Mouse (Mus musculus) heart, postnatal 36 days (tissue): ENCODE data around the gene Brf1. TPM values are rescaled to one million over a fixed set of nuclear protein-coding genes. Genes with fewer than 3 reads are reported as not detected.

Source experiments
- DNase-seq, 2 experiments: peaks; one replicate each; pipeline ENCODE4 v3.0.0; 2021 to 2022
- intact Hi-C: fragments of 180-260 bp; cut with DNase I; formaldehyde crosslinking; loops from one replicate; pipeline ENCODE4 v1.15.1; 2025
- microRNA-seq, 2 experiments: library from miRNA; unstranded; fragments of <30 nt; microRNA quantifications; one replicate each; pipeline ENCODE4 v1.2.0; 2021; ENCODE audit warnings: borderline number of aligned reads in 2 of 2
- total RNA-seq, 2 experiments: library from RNA; stranded (reverse); gene quantifications; 2 replicates each; pipeline ENCODE4 v1.2.3; 2021

Gene Brf1
- total RNA-seq, 2 experiments from 2014 or later: 24.5 to 25.3 TPM

DNA sequence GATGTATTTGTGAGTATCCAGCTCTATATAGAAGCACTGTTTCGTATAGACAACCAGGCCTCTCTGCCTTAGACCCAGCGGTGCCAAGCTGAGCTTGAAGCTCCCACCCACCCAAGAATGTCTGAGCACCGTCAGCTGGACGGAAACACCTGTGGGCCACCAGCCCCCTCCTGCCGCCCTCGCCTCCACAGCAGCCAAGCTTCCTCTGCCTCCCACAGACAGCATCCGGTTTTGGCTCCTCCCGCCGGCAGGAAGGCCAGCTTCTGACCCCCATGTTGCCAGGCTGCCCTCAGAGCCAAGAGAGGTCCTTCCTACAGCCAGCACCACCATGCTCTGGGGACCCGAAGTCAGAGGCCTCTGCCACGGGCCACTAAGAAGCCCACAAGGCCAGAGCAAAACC, 86.0 kb downstream of the Brf1 start:
- DNase-seq: peak; percentile 35 to 44
- intact Hi-C loops: no loop called here

DNA sequence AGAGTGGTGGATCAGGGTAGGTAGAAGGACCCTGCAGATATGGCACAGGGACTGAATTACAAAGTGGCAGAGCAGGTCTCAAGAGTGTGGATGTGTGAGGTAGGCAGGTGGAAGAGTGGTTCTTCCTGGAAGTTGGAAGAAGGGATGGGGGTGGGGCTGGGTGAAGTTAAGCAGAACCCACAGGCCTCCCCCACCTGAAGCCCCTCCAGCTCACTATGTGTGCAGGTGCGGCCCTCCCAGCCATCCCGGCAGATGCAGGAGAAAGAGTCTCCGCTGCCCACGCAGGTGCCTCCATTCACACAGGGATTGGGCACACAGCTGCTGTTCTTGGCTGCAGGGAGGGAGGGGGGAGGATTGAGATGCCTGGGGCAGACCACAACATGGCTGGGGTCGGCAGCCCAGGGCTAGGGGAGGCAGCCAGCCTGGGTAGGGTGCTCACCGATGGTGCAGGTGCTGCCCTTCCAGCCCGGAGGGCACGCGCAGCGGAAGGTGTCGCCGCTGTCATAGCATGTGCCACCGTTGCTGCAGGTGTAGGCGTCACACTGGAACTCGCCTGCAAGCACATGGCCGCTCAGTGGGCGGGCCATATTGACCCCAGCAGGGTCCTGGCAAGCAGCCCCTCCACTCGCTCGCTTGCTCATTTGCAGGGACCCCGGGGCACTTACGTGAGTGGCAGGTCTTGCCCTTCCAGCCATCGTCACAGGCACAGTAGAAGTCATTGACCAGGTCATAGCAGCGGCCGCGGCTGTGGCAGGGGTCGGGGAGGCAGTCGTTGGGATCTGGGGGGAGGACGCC, 87.4 kb downstream of the Brf1 start:
- intact Hi-C loops: no loop called here

DNA sequence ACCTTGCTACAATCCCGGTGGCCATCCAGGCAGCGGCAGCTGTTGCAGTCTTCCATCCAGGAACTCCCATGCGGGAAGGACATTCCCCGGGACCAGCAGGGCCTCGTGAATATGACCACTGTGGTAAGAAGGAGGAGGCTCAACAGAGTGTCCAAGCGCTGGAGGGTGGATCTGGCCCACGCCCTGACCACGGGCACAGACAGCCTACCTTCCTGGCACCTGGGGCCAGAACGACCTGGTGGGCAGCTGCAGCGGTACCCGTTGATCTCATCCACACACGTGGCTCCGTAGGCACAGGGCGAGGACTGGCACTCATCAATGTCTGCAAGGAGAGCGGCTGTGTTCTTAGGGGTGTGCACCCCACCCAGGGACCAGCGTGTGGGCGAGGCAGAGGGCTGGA, 88.8 kb downstream of the Brf1 start:
- intact Hi-C loops: no loop called here
- DNase-seq: no peak

More for the DNA sequence above, 87.4 kb downstream of the Brf1 start:
- no peak for DNase-seq

Small RNA genes within 50 kb of the gene (microRNA-seq; reads per million reads assigned to microRNA genes)
- 0 to 0.67 reads per million in 2 experiments for gene Mir6941

Other genes starting within 250 kb of the Brf1 start
- 1 to 10 TPM; 6.1 to 8.9 TPM for gene Pld4, start 240.0 kb downstream of the Brf1 start, total RNA-seq
- gene Ahnak2, start 198.0 kb downstream of the Brf1 start, total RNA-seq: 10 to 100 TPM; 14.1 to 20.2 TPM
- 1 to 10 TPM; 1.6 to 2.9 TPM for gene Clba1, start 191.8 kb downstream of the Brf1 start, total RNA-seq
- gene Cdca4, start 171.3 kb downstream of the Brf1 start, total RNA-seq: 1 to 10 TPM; 6.1 to 6.6 TPM
- gene Gpr132, start 132.5 kb downstream of the Brf1 start, total RNA-seq: under 1 TPM; 0.19 TPM
- gene Jag2, start 70.9 kb downstream of the Brf1 start, total RNA-seq: 10 to 100 TPM; 24.4 to 28.4 TPM
- 10 to 100 TPM in 1 of 2 experiments, 1 to 10 TPM in 1; 5.6 to 10.6 TPM for gene Nudt14, start 58.6 kb downstream of the Brf1 start, total RNA-seq
- gene Btbd6, start 24.2 kb downstream of the Brf1 start, total RNA-seq: 10 to 100 TPM; 24.3 to 24.7 TPM
- 10 to 100 TPM; 32.5 to 38.9 TPM for gene Pacs2, start 13.8 kb upstream of the Brf1 start, total RNA-seq
- gene Tex22, start 73.8 kb upstream of the Brf1 start, total RNA-seq: not detected
- 10 to 100 TPM; 48.7 to 56.4 TPM for gene Mta1, start 97.6 kb upstream of the Brf1 start, total RNA-seq
- 1,000 to 10,000 TPM; 1,482 to 1,552 TPM for gene Crip2, start 139.5 kb upstream of the Brf1 start, total RNA-seq
- gene Crip1, start 145.6 kb upstream of the Brf1 start, total RNA-seq: 100 to 1,000 TPM; 190 to 198 TPM
- gene Tedc1, start 155.7 kb upstream of the Brf1 start, total RNA-seq: under 1 TPM; 0.19 to 0.49 TPM
- not detected for gene Tmem121, start 185.2 kb upstream of the Brf1 start, total RNA-seq